Mouse (Mus musculus): ENCODE measurements around the gene Elp1. TPM values are rescaled to one million over a fixed set of nuclear protein-coding genes. Genes with fewer than 3 reads are reported as not detected.

Elp1 gene
- 20.4 and 25.5 TPM in 2 replicates for total RNA-seq (2014; rRNA removed; ENCODE audit: low replicate concordance)
- polyA plus RNA-seq (2015; fragmentation: Nextera tagmentation; extraction: Ambion mirVana), result 12.9 and 15.0 TPM in 2 replicates

- TF ChIP-seq CTCF (IDR thresholded peaks at IDR 0.05; ENCODE audit: low read depth), result no peak
- TF ChIP-seq EP300 (IDR thresholded peaks at IDR 0.05; ENCODE audit: low read depth), result no peak
- H3K36me3 ChIP-seq (replicated peaks; ENCODE audit: control insufficient read depth, insufficient read depth, low read length), result peaks cover 43% of the 10 kb centered on the region
- peak within 1 kb of the TSS; percentile 78 for H3K9ac ChIP-seq (replicated peaks; ENCODE audit: low read depth, low read length)
- ATAC-seq (ENCODE audit: insufficient read depth, low read depth) (peak; percentile 95), DNase-seq (ENCODE audit: low spot score) (peak; percentile 79)
- H3K4me3 ChIP-seq (ENCODE audit: low read depth, low read length), result peak within 1 kb of the TSS; percentile 86
- under 1% methylated on average over 72 of the region's 72 CpGs for whole genome bisulfite sequencing
- no peaks in the 10 kb centered on the region for H3K27me3 ChIP-seq (ENCODE audit: control insufficient read depth, insufficient read depth, low read length)
- H3K4me2 ChIP-seq (ENCODE audit: low read depth, low read length), result peak within 1 kb of the TSS; percentile 91
- H3K9me3 ChIP-seq (replicated peaks; ENCODE audit: control insufficient read depth, low read length), result no peaks in the 10 kb centered on the region
- peaks cover 18% of the 10 kb centered on the region for H3K4me1 ChIP-seq (ENCODE audit: control insufficient read depth, insufficient read depth)
- peak within 1 kb of the TSS; percentile 62 for H3K27ac ChIP-seq (ENCODE audit: low read depth)
These were observed at the start of gene Elp1, which contains the start of gene Fam206a for GRCm38 (mm10) chr4:56801907-56802668. Elp1 (minus strand) TSS chr4:56802331. Fam206a (plus strand) TSS chr4:56802345.

GRCm38 (mm10) chr4:56850724-56851123 is 48.6 kb upstream of the Elp1 start:
- no peaks in the 10 kb centered on the region for H3K9me3 ChIP-seq (replicated peaks; ENCODE audit: control insufficient read depth, low read length)
- no peak overlapping the region for H3K9ac ChIP-seq (replicated peaks; ENCODE audit: low read depth, low read length)
- H3K4me1 ChIP-seq (ENCODE audit: control insufficient read depth, insufficient read depth), result no peaks in the 10 kb centered on the region
- 0 out of 2 replicates have a peak, but pooled peaks cover 4% of the 10 kb centered on the region for H3K36me3 ChIP-seq (replicated peaks; ENCODE audit: control insufficient read depth, insufficient read depth, low read length)
- no peak overlapping the region for H3K4me3 ChIP-seq (ENCODE audit: low read depth, low read length)
- 2% methylated on average over 6 of the region's 6 CpGs for WGBS
- DNase-seq (ENCODE audit: low spot score) (peak; percentile 61), ATAC-seq (ENCODE audit: insufficient read depth, low read depth) (peak; percentile 80)
- no peak overlapping the region; the same call in 1 of the 2 replicates for H3K27ac ChIP-seq (ENCODE audit: low read depth)
- no peak overlapping the region for H3K4me2 ChIP-seq (ENCODE audit: low read depth, low read length)
- H3K27me3 ChIP-seq (ENCODE audit: control insufficient read depth, insufficient read depth, low read length), result no peaks in the 10 kb centered on the region
- peak; percentile 33 for TF ChIP-seq CTCF (IDR thresholded peaks at IDR 0.05; ENCODE audit: low read depth)
- TF ChIP-seq EP300 (IDR thresholded peaks at IDR 0.05; ENCODE audit: low read depth), result no peak

GRCm38 (mm10) chr4:56848044-56848443 is 45.9 kb upstream of the Elp1 start:
- H3K4me1 ChIP-seq (ENCODE audit: control insufficient read depth, insufficient read depth), result no peaks in the 10 kb centered on the region
- H3K4me3 ChIP-seq (ENCODE audit: low read depth, low read length), result no peak overlapping the region
- TF ChIP-seq CTCF (IDR thresholded peaks at IDR 0.05; ENCODE audit: low read depth) (no peak), EP300 (IDR thresholded peaks at IDR 0.05; ENCODE audit: low read depth) (no peak)
- H3K36me3 ChIP-seq (replicated peaks; ENCODE audit: control insufficient read depth, insufficient read depth, low read length), result peaks cover 17% of the 10 kb centered on the region
- H3K27me3 ChIP-seq (ENCODE audit: control insufficient read depth, insufficient read depth, low read length), result no peaks in the 10 kb centered on the region
- H3K9me3 ChIP-seq (replicated peaks; ENCODE audit: control insufficient read depth, low read length), result no peaks in the 10 kb centered on the region
- no peak overlapping the region for H3K9ac ChIP-seq (replicated peaks; ENCODE audit: low read depth, low read length)
- no peak overlapping the region for H3K27ac ChIP-seq (ENCODE audit: low read depth)
- H3K4me2 ChIP-seq (ENCODE audit: low read depth, low read length), result no peak overlapping the region
- 85% methylated on average over 6 of the region's 6 CpGs for WGBS
- no peak for DNase-seq (ENCODE audit: low spot score)
- ATAC-seq (ENCODE audit: insufficient read depth, low read depth), result no peak

GRCm38 (mm10) chr4:56847400-56847799 is 45.3 kb upstream of the Elp1 start:
- H3K27me3 ChIP-seq (ENCODE audit: control insufficient read depth, insufficient read depth, low read length), result no peaks in the 10 kb centered on the region
- no peak overlapping the region for H3K4me2 ChIP-seq (ENCODE audit: low read depth, low read length)
- no peaks in the 10 kb centered on the region for H3K9me3 ChIP-seq (replicated peaks; ENCODE audit: control insufficient read depth, low read length)
- DNase-seq (ENCODE audit: low spot score) (no peak), ATAC-seq (ENCODE audit: insufficient read depth, low read depth) (no peak)
- H3K27ac ChIP-seq (ENCODE audit: low read depth), result no peak overlapping the region
- H3K4me3 ChIP-seq (ENCODE audit: low read depth, low read length), result no peak overlapping the region
- H3K4me1 ChIP-seq (ENCODE audit: control insufficient read depth, insufficient read depth), result no peaks in the 10 kb centered on the region
- WGBS, result 81% methylated on average over 3 of the region's 3 CpGs
- no peak overlapping the region for H3K9ac ChIP-seq (replicated peaks; ENCODE audit: low read depth, low read length)
- peaks cover 17% of the 10 kb centered on the region for H3K36me3 ChIP-seq (replicated peaks; ENCODE audit: control insufficient read depth, insufficient read depth, low read length)
- TF ChIP-seq EP300 (IDR thresholded peaks at IDR 0.05; ENCODE audit: low read depth), result no peak
- no peak for TF ChIP-seq CTCF (IDR thresholded peaks at IDR 0.05; ENCODE audit: low read depth)

- Histone ChIP-seq H3K4me3 (ENCODE audit: low read depth, low read length) (no peak overlapping the region), H3K4me2 (ENCODE audit: low read depth, low read length) (no peak overlapping the region), H3K9me3 (replicated peaks; ENCODE audit: control insufficient read depth, low read length) (no peaks in the 10 kb centered on the region), H3K9ac (replicated peaks; ENCODE audit: low read depth, low read length) (no peak overlapping the region), H3K27me3 (ENCODE audit: control insufficient read depth, insufficient read depth, low read length) (no peaks in the 10 kb centered on the region), H3K4me1 (ENCODE audit: control insufficient read depth, insufficient read depth) (no peaks in the 10 kb centered on the region), H3K27ac (ENCODE audit: low read depth) (no peak overlapping the region), H3K36me3 (replicated peaks; ENCODE audit: control insufficient read depth, insufficient read depth, low read length) (peaks cover 24% of the 10 kb centered on the region)
- TF ChIP-seq EP300 (IDR thresholded peaks at IDR 0.05; ENCODE audit: low read depth) (no peak), CTCF (IDR thresholded peaks at IDR 0.05; ENCODE audit: low read depth) (no peak)
- DNase-seq (ENCODE audit: low spot score), result no peak
- WGBS, result 56% methylated on average over 12 of the region's 12 CpGs
- no peak for ATAC-seq (ENCODE audit: insufficient read depth, low read depth)
These were observed 43.9 kb upstream of the Elp1 start for GRCm38 (mm10) chr4:56845896-56846533.

Measured in heart, postnatal 0 days (tissue).